Mouse (Mus musculus) layer of hippocampus, postnatal 25 days (tissue): ENCODE data around the gene Chrdl2. TPM values are rescaled to one million over a fixed set of nuclear protein-coding genes. Genes with fewer than 3 reads are reported as not detected.
"Not testable (repeated sequence)": the region's sequence is repeated elsewhere in the genome, so short reads cannot be mapped to it uniquely, and the experiment has no call there.

ENCODE experiments used
- DNase-seq, 2 experiments: peaks; one replicate each; pipeline ENCODE4 v3.0.0; 2022; ENCODE audit warnings: mixed read lengths in 2 of 2, low spot score in 1 of 2; ENCODE audit errors: extremely low spot score in 1 of 2
- total RNA-seq, 2 experiments: library from RNA; stranded (reverse); gene quantifications; 2 replicates each; pipeline ENCODE4 v1.2.3; 2021

Gene Chrdl2
- total RNA-seq, result under 1 TPM; 0.15 to 0.38 TPM

- DNase-seq, result peak in 1 of 2 experiments; percentile 43
Observed at GRCm38 (mm10) chr7:100005790-100006189, at the start of gene Chrdl2. Gene Chrdl2 (plus strand): TSS chr7:100006172.

- DNase-seq, result no peak
Observed at GRCm38 (mm10) chr7:99957226-99957965, 48.6 kb upstream of the Chrdl2 start.

- not testable (repeated sequence) for DNase-seq
Observed at GRCm38 (mm10) chr7:99960571-99960970, 45.4 kb upstream of the Chrdl2 start.

GRCm38 (mm10) chr7:99961518-99961917, 44.5 kb upstream of the Chrdl2 start:
- DNase-seq, result peak in 1 of 2 experiments; percentile 0

GRCm38 (mm10) chr7:99962536-99963236, 43.3 kb upstream of the Chrdl2 start:
- peak in 1 of 2 experiments; percentile 2 for DNase-seq

GRCm38 (mm10) chr7:99963237-99963860, 42.6 kb upstream of the Chrdl2 start:
- peak in 1 of 2 experiments; percentile 2 for DNase-seq

- peak in 1 of 2 experiments; percentile 16 for DNase-seq
Observed at GRCm38 (mm10) chr7:99965020-99965841, 40.7 kb upstream of the Chrdl2 start.

GRCm38 (mm10) chr7:99966011-99966721, 39.8 kb upstream of the Chrdl2 start:
- peak in 1 of 2 experiments; percentile 3 for DNase-seq

GRCm38 (mm10) chr7:99969151-99969550, 36.8 kb upstream of the Chrdl2 start:
- peak in 1 of 2 experiments; percentile 2 for DNase-seq

- DNase-seq, result no peak
Observed at GRCm38 (mm10) chr7:99971926-99972325, 34.0 kb upstream of the Chrdl2 start.

GRCm38 (mm10) chr7:99972912-99973311, 33.1 kb upstream of the Chrdl2 start:
- DNase-seq, result peak in 1 of 2 experiments; percentile 1

GRCm38 (mm10) chr7:99974208-99974970, 31.6 kb upstream of the Chrdl2 start:
- peak in 1 of 2 experiments; percentile 1 for DNase-seq

- DNase-seq, result peak in 1 of 2 experiments; percentile 2
Observed at GRCm38 (mm10) chr7:99975819-99976575, 30.0 kb upstream of the Chrdl2 start.

GRCm38 (mm10) chr7:99978041-99978440, 27.9 kb upstream of the Chrdl2 start:
- no peak for DNase-seq

- no peak for DNase-seq
Observed at GRCm38 (mm10) chr7:99979081-99979480, 26.9 kb upstream of the Chrdl2 start.

GRCm38 (mm10) chr7:99979546-99980131, 26.3 kb upstream of the Chrdl2 start:
- DNase-seq, result peak in 1 of 2 experiments; percentile 37

GRCm38 (mm10) chr7:99980132-99980591, 25.8 kb upstream of the Chrdl2 start, which contains the start of gene Rnf169:
Gene Rnf169 (minus strand): TSS chr7:99980448.
- DNase-seq, result peak; percentile 77 to 84
